Mouse (Mus musculus) spleen, adult 18-20 months (tissue): ENCODE measurements around the gene Zc3hav1l.

ENCODE experiments used
- DNase-seq, 2 experiments: peaks; one replicate each; pipeline ENCODE4 v3.0.0; 2022; ENCODE audit warnings: mixed read lengths in 2 of 2

Zc3hav1l gene

GRCm38 (mm10) chr6:38263393-38264159, 35.5 kb downstream of the Zc3hav1l start:
- DNase-seq, result no peak

GRCm38 (mm10) chr6:38261877-38262276, 37.2 kb downstream of the Zc3hav1l start:
- DNase-seq, result no peak

- DNase-seq, result no peak
These were observed 41.6 kb downstream of the Zc3hav1l start for GRCm38 (mm10) chr6:38257506-38257905.

- DNase-seq, result no peak
These were observed 42.3 kb downstream of the Zc3hav1l start for GRCm38 (mm10) chr6:38256793-38257192.

GRCm38 (mm10) chr6:38255794-38256193, 43.3 kb downstream of the Zc3hav1l start:
- no peak for DNase-seq

GRCm38 (mm10) chr6:38253736-38254641, 45.1 kb downstream of the Zc3hav1l start, which contains the start of gene D630045J12Rik:
Gene D630045J12Rik, minus strand, starts transcription at chr6:38254009.
- DNase-seq, result peak; percentile 35 to 62

GRCm38 (mm10) chr6:38252766-38253735, 46.0 kb downstream of the Zc3hav1l start:
- DNase-seq, result no peak

GRCm38 (mm10) chr6:38252139-38252538, 46.9 kb downstream of the Zc3hav1l start:
- no peak for DNase-seq

GRCm38 (mm10) chr6:38251464-38251863, 47.6 kb downstream of the Zc3hav1l start:
- DNase-seq, result no peak

GRCm38 (mm10) chr6:38247362-38247761, 51.7 kb downstream of the Zc3hav1l start:
- DNase-seq, result no peak

GRCm38 (mm10) chr6:38244806-38245205, 54.3 kb downstream of the Zc3hav1l start:
- no peak for DNase-seq

- DNase-seq, result no peak
These were observed 54.9 kb downstream of the Zc3hav1l start for GRCm38 (mm10) chr6:38244167-38244566.

- no peak for DNase-seq
These were observed 56.2 kb downstream of the Zc3hav1l start for GRCm38 (mm10) chr6:38242833-38243232.

GRCm38 (mm10) chr6:38242295-38242830, 56.7 kb downstream of the Zc3hav1l start:
- no peak for DNase-seq

GRCm38 (mm10) chr6:38241508-38241907, 57.6 kb downstream of the Zc3hav1l start:
- DNase-seq, result no peak

GRCm38 (mm10) chr6:38240618-38241017, 58.4 kb downstream of the Zc3hav1l start:
- DNase-seq, result no peak

- DNase-seq, result no peak
These were observed 60.7 kb downstream of the Zc3hav1l start for GRCm38 (mm10) chr6:38238382-38238781.
